Mouse (Mus musculus): ENCODE measurements around the gene Fam217a. TPM values are rescaled to one million over a fixed set of nuclear protein-coding genes. Genes with fewer than 3 reads are reported as not detected.
"Not testable (repeated sequence)": the region's sequence is repeated elsewhere in the genome, so short reads cannot be mapped to it uniquely, and the experiment has no call there.

Gene Fam217a
- total RNA-seq, 4 experiments from 2014 or later = 0.19 to 0.57 (median 0.25) TPM; not detected in 1

DNA sequence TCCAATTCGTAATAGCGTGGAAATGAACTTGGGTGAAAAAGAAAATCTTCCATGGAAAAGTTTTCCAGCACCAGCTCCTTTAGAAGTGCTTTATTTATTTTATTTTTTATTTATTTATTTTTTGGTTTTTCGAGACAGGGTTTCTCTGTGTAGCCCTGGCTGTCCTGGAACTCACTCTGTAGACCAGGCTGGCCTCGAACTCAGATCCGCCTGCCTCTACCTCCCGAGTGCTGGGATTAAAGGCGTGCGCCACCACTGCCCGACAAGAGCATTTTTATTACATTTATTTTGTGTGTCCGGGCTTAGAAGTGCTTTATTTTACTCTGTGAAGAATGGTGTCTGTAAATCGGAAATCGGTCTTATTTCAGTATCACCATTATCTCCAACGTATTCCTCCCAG lies 49.4 kb downstream of the Fam217a start:
- DNase-seq (ENCODE audit: low spot score) = not testable (repeated sequence)

- DNase-seq (ENCODE audit: low spot score) = peak; percentile 96
Measured at GRCm38 (mm10) chr13:34873801-34874681, 50.1 kb downstream of the Fam217a start.

DNA sequence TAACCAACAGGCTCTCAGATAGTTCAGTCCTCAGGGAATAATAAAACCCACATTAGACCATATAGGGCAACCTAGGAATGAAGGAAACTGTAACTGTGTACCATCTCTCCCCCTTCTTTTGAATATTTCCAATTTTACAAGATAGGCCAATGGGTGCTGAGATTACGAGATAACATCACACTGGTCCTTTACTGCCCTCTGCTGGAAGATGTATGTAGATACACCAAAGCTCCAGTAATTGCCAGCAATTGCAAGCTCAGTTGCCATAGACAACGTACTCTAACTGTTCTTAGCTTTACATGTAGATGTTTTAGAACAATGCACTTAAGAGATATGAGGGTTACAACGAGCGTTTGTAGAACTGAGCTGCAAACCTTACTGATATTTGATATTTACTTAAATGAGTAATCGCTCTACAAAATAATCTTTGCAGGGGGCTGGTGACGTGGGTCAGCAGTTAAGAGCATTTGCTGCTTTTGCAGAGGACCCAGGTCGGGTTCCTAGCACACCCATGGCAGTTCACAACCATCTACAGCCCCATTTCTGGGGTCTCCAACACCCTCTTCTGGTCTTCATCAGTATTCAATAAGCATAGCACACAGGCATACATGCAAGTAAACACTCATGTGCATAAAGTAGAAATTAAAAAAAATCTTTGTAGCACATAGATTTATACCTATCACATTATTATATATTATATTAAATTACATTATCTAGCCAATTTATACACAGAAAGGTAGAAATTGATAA lies 59.5 kb downstream of the Fam217a start:
- DNase-seq (ENCODE audit: low spot score) = peak; percentile 76

DNA sequence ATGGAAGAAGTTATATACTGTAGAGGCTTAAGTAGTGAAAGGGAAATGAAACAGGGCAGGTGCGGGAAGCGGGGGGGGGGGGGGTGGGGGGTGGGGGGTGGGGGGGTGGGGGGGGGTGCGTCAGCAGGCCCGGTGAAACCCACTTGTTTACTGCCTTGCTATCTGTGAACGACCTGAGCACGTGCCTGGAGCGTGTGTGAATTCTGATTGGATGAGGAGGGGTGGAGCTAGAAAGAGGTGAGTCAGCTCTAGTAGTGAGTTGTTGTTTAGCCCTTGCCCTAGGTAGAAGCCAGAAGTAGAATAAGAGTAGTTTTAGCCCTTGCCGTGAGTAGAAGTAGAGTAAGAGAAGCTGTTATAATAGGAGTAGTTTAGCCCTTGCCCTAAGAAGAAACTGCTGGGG lies 62.9 kb downstream of the Fam217a start:
- DNase-seq (ENCODE audit: low spot score) = not testable (repeated sequence)

Other genes with a start within 250 kb of the Fam217a start
- gene Fam50b, start 189.5 kb downstream of the Fam217a start, total RNA-seq (2022) = not detected
- gene Prpf4b, start 49.0 kb downstream of the Fam217a start, total RNA-seq (2022) = 10 to 100 TPM; 25.2 to 36.2 (median 30.8) TPM
- gene 4933417A18Rik, start 99 bp upstream of the Fam217a start, total RNA-seq (2022) = not detected
- 1 to 10 TPM; 2.0 to 2.4 (median 2.3) TPM for gene Eci3, start 39.5 kb upstream of the Fam217a start, total RNA-seq (2022)
- gene Eci2, start 102.8 kb upstream of the Fam217a start, total RNA-seq (2022) = 100 to 1,000 TPM; 234 to 273 (median 251) TPM

All from heart, adult 8-10 months (tissue).